In the genomic region with DNA sequence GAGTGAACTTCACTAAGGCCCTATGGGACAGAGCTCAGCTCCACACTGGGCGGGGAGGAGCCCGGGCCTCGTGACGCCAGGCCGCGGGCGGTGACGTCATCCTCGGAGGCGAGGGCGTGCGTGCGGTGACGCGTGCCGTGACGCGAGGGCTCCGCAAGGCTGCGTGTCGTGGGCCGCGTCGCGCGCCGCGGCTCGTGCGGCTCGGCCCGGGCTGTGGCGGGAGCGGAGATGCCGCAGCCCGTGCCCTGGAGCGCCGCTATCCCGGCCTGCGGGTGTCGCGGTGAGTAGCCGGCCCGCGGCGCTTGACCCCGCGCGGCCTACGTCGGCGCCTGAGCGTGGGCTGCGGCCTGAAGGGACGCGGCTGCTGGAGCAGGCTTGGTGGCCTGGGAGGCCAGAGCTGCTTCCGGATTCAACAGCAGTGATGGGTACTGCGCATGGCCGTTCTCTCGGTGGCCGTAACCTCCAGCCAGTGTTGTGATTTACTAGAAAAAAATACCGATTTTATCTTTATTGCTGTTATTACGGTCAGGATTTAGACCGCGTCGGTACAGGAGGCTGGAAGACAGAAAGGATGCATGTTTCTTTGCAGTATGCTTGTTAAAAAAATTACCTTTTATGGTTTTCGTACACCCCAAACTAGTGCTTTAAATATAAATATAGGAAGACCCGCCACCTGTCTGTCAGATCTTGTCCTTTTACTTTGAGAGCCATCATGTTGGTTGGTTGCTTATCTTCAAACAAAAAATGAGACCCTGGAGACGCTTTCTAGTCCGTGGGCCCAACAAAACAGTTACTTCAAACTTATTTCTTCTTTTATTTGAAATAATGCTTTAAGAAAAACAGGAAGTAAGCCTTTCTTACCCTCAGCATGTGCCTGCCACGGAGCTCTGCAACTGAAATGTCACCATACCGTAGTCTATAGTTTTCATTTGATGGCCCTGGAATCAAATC, we compare ENCODE assay signal across 8 mouse cellular contexts. TPM values are rescaled to one million over a fixed set of nuclear protein-coding genes. Genes with fewer than 3 reads are reported as not detected.
DNase-seq lines count a peak whose midpoint lies in the region; ATAC-seq lines count a peak whose summit lies in the region.

A gene (minus strand): TSS at position 402 of the 951 bp plus-strand sequence.

- peak; percentile 96 for ATAC-seq in megakaryocyte, adult 5-6 weeks (ENCODE audit: poor library complexity, severe bottlenecking)

- DNase-seq in ZHBTc4 (ENCODE audit: low read depth, low spot score): peak; percentile 94
- DNase-seq in cerebellum, postnatal 4 days (ENCODE audit: low spot score in 2 of 2): peak; percentile 72 to 92
- peak; percentile 89 for DNase-seq in gastrocnemius, postnatal 10 days
- peak; percentile 94 for DNase-seq in induced T-regulatory cell, adult 2 months (ENCODE audit: low read depth)
- peak; percentile 85 for DNase-seq in left cerebral cortex, adult 8-10 months (ENCODE audit: low spot score in 2 of 2)
- peak; percentile 92 for DNase-seq in right cerebral cortex, adult 18-20 months
- DNase-seq in urinary bladder, adult 2 months (ENCODE audit: low spot score): peak; percentile 73

RNA-seq across cellular contexts. Expression of the gene that starts here (rescaled TPM):
- total RNA-seq in gastrocnemius, postnatal 10 days (2021): not detected
- not detected for total RNA-seq in left cerebral cortex, adult 8-10 months (2022)
- total RNA-seq in megakaryocyte, adult 5-6 weeks (2015): not detected in 2 replicates
- total RNA-seq in megakaryocyte, adult 5-6 weeks (2017): not detected in 2 replicates
- not detected in 2 replicates for polyA plus RNA-seq in urinary bladder, adult 2 months (2012; rRNA removed)

Comparison
In these comparisons a context has a peak if more than half of its experiments do, and no peak if none do; other contexts are left out.
1. Peak in every context shown above with its lines: DNase-seq and ATAC-seq.
2. Peak in DNase-seq in gastrocnemius, postnatal 10 days; RNA of the gene not detected or under 1 TPM.
3. Peak in DNase-seq in left cerebral cortex, adult 8-10 months; RNA of the gene not detected or under 1 TPM.
4. Peak in ATAC-seq in megakaryocyte, adult 5-6 weeks; RNA of the gene not detected or under 1 TPM.
5. Peak in DNase-seq in urinary bladder, adult 2 months; RNA of the gene not detected or under 1 TPM.